Mouse (Mus musculus) adrenal gland (tissue): ENCODE data around the gene Shd.
"Not testable (repeated sequence)": the region's sequence is repeated elsewhere in the genome, so short reads cannot be mapped to it uniquely, and the experiment has no call there.

Experiments
- intact Hi-C: fragments of 180-260 bp; cut with DNase I; formaldehyde crosslinking; loops from one replicate; pipeline ENCODE4 v1.15.1; 2025
- long read RNA-seq, 2 experiments: library from polyadenylated mRNA; unstranded; transcript quantifications; one replicate each; pipeline ENCODE4 v2.0.0; 2020; ENCODE audit warnings: borderline replicate concordance in 1 of 2; ENCODE audit not compliant: insufficient replicate concordance in 1 of 2

The Shd gene
- long read RNA-seq, experiment 1, partial matches to known transcripts: 0 of 2 reads
- long read RNA-seq, experiment 1, other reads (novel, unspliced or antisense): 0 of 2 reads
- long read RNA-seq, experiment 2, partial matches to known transcripts: 0 of 1 reads
- long read RNA-seq, experiment 2, other reads (novel, unspliced or antisense): 1 of 1 reads

- intact Hi-C loops: no loop called here
These were observed at the start of gene Shd for GRCm38 (mm10) chr17:55969966-55970891. TSS of gene Shd (plus strand) at chr17:55970467.

- intact Hi-C loops: no loop called here
These were observed 38.4 kb upstream of the Shd start for GRCm38 (mm10) chr17:55931553-55932502.

GRCm38 (mm10) chr17:55932635-55933034 is 37.6 kb upstream of the Shd start:
- intact Hi-C loops: no loop called here

GRCm38 (mm10) chr17:55933191-55933590 is 37.1 kb upstream of the Shd start:
- intact Hi-C loops: no loop called here

- intact Hi-C loops: not testable (repeated sequence)
These were observed 25.8 kb upstream of the Shd start for GRCm38 (mm10) chr17:55944387-55944865.

- intact Hi-C loops: loop anchor here (5.0 kb wide), 1 partner anchor 53 kb away; the partner anchor contains the start of gene Zfp959
These were observed 25.2 kb upstream of the Shd start for GRCm38 (mm10) chr17:55944866-55945682.

GRCm38 (mm10) chr17:55945696-55946095 is 24.6 kb upstream of the Shd start:
- intact Hi-C loops: loop anchor here (5.0 kb wide), 1 partner anchor 53 kb away; the partner anchor contains the start of gene Zfp959

GRCm38 (mm10) chr17:55948647-55949046 is 21.6 kb upstream of the Shd start:
- intact Hi-C loops: loop anchor here (5.0 kb wide), 1 partner anchor 56 kb away; the partner anchor contains the start of gene Zfp959

GRCm38 (mm10) chr17:55949400-55949799 is 20.9 kb upstream of the Shd start, which contains the start of gene Zfp119b:
TSS of gene Zfp119b (minus strand) at chr17:55949500.
- intact Hi-C loops: loop anchor here (5.0 kb wide), 1 partner anchor 57 kb away; the partner anchor contains the start of gene Zfp959

- intact Hi-C loops: loop anchor here (5.0 to 10.0 kb wide), 2 partner anchors 68 to 246 kb away; no protein-coding TSS in a partner anchor
These were observed 19.7 kb upstream of the Shd start for GRCm38 (mm10) chr17:55950601-55951000.

GRCm38 (mm10) chr17:55952041-55952440 is 18.2 kb upstream of the Shd start:
- intact Hi-C loops: loop anchor here (5.0 to 10.0 kb wide), 2 partner anchors 70 to 247 kb away; no protein-coding TSS in a partner anchor

GRCm38 (mm10) chr17:55952447-55953027 is 17.7 kb upstream of the Shd start, which contains the start of gene Ebi3:
TSS of gene Ebi3 (plus strand) at chr17:55952640.
- intact Hi-C loops: loop anchor here (5.0 to 10.0 kb wide), 2 partner anchors 70 to 248 kb away; no protein-coding TSS in a partner anchor

GRCm38 (mm10) chr17:55953751-55954150 is 16.5 kb upstream of the Shd start:
- intact Hi-C loops: loop anchor here (5.0 to 10.0 kb wide), 2 partner anchors 71 to 249 kb away; no protein-coding TSS in a partner anchor

- intact Hi-C loops: loop anchor here (5.0 to 10.0 kb wide), 2 partner anchors 72 to 249 kb away; no protein-coding TSS in a partner anchor
These were observed 16.0 kb upstream of the Shd start for GRCm38 (mm10) chr17:55954229-55954628.

- intact Hi-C loops: loop anchor here (5.0 to 10.0 kb wide), 2 partner anchors 56 to 251 kb away; no protein-coding TSS in a partner anchor
These were observed 14.1 kb upstream of the Shd start for GRCm38 (mm10) chr17:55956129-55956528.

- intact Hi-C loops: loop anchor here (5.0 to 10.0 kb wide), 2 partner anchors 56 to 252 kb away; no protein-coding TSS in a partner anchor
These were observed 13.7 kb upstream of the Shd start for GRCm38 (mm10) chr17:55956591-55956990.

- intact Hi-C loops: loop anchor here (5.0 to 10.0 kb wide), 2 partner anchors 55 to 252 kb away; no protein-coding TSS in a partner anchor
These were observed 13.1 kb upstream of the Shd start for GRCm38 (mm10) chr17:55957168-55957567.
